Mouse (Mus musculus) right cerebral cortex, adult 18-20 months (tissue): ENCODE measurements at regions not wholly inside any gene's neighbourhood (a gene's known extent, or its start where the extent isn't known, plus 50 kb on each side); places are given as distances from the start of the nearest gene placed in this dataset.

Experiments used
- DNase-seq: peaks from one replicate; pipeline ENCODE4 v3.0.0; 2022; ENCODE audit warnings: mixed read lengths

DNA sequence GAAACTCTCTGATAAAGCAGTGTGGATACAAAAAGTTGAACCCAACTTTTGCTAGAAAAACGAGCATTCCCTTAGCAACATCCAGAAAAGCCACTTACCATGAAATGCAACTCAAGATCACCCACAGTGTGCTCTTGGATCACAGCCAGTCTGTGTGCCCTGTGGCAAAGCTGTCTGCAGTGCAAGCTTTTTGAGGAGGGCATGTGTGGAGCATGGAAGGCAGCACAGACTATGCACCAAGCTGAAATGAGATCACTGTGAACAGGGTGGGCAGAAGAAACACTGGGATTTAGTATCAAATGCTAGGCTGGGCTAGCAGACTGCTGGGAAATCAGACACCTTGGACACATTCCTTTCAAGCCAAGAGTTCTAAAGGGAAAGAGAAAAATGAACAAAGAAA, 162.4 kb downstream of the Sim1 start:
- DNase-seq: no peak

DNA sequence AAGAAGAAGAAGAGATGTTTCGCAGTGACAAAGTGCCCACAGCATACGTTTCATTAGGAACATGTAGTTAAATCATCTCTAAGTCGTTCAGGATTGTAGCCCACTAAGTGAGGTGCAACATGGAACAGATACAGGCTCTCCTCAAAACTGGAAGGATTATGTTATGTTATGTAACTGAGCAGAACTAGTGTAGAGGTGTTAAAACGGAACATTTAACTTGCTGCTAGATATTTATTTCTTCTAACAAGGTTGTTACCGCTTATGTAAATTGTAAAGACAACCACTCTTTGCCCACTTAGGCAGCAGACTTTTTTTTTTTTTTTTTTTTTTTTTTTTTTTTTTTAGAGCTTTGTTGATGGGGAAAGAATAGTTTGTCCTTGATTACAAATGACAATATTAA, 163.8 kb downstream of the Sim1 start:
- no peak for DNase-seq

DNA sequence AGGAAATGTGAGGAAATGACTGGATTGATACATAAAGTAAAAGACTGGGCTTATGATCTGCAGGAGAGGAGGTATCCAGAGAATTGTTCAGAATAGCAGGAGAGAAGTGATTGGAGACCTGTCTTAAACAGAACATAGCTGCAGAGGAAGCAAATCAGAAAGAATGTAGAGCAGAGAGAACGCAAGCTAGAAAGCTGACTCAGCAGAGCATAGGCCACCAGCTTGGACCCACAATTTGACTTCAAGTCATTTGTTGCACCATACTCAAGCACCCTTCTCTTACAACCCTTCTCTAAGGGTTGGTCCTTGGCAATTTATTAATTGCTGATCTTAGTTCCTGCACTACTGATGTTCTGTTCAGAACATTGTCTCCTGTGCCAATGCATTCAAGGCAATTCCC, 207.0 kb downstream of the Sim1 start:
- no peak for DNase-seq

DNA sequence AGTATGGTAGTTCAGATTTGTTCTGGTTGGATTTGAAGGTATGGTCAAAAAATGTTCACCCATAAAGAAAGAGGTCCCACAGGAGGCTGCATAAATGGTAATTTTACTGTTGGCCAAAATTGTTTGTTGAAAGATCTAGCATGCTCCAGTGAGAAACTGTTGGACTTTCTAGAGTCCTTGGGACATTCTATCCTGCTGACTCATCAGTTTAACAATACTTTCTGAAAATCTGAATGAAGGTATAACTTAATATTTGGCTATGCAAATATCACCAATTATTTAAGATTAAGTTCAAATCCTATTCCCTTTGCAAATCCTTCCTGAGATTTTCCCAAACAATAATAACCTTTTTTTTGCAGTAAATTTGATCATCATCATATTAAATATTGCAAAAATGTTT, 257.3 kb downstream of the Sim1 start:
- DNase-seq: no peak

DNA sequence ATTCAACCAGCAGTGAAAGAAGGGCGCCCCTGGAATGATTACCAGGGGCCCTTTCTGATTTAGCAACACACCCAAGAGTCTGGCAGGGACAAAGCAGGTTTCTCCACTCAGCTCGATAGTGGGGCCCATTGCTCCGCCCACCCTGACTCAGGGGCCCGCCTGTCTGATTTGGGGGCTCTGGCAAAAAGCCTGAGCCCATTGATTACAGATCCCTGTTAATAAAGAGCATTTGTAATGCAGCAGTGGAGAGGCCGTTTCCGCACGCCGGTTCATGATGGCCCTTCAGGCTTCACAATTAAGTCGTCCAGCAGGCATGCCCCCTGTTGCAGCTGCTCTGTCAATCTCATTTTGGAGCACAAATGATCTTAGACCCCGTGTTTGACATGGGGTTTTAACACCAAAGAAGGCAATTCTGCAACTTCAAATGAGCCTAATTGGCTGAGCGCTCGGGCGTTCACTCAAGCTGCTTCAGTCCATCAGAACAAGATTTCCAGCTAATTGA, 259.0 kb downstream of the Sim1 start:
- DNase-seq: peak; percentile 0

DNA sequence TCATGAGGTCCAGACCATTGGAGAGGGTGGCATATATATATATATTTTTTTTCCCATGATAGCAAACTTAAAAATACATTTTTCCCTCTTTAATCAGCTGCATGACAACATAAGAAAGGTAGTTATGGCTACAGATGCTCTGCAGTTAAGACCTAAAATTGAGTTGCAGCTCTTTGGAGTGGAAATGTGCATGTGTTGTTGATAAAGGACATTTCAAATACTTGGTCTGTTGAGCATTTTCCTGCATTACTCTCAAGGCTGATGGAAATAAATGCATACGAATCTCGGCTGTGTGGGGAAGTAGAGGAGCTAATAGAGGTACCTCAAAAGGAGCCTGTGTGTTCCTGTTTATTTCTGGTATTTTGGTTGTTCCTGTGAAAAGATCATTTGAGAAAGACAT, 259.5 kb downstream of the Sim1 start:
- DNase-seq: no peak

DNA sequence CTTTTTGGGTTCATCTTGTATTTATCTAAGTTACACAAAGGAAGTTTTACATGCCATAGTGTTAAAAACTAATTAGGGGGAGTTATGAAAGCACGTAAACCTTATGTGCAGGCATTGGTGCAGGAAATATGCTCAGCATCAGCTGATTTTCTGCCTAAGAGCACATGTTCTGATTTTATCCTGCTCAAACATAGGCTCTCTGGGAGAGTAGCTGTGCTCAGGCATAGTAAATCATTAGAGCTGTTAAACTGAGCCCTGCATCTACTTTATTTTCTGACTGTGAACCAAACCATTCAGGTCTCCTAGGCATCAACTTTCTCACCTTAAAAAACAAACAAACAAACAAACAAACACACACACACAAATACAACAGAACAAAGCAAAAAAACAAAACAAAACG, 260.2 kb downstream of the Sim1 start:
- no peak for DNase-seq

DNA sequence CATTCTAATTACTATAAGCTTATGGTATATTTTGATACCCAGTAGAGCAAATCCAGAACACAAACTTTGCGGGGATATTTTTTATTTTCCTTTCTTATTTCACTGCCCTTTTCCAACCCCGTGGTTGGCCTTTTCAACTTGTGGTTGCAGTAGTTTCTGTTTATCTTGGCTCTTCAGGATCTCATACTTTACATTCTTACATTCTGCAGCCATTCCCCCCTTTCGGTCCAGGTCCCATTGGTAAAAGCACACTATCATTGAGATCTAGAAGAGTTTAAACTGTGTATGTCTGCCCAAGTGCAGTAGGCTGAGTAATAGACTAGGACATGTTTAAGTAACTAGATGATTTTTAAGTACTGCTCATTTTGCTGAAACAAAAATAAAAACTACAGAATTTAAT, 279.1 kb downstream of the Sim1 start:
- DNase-seq: no peak

DNA sequence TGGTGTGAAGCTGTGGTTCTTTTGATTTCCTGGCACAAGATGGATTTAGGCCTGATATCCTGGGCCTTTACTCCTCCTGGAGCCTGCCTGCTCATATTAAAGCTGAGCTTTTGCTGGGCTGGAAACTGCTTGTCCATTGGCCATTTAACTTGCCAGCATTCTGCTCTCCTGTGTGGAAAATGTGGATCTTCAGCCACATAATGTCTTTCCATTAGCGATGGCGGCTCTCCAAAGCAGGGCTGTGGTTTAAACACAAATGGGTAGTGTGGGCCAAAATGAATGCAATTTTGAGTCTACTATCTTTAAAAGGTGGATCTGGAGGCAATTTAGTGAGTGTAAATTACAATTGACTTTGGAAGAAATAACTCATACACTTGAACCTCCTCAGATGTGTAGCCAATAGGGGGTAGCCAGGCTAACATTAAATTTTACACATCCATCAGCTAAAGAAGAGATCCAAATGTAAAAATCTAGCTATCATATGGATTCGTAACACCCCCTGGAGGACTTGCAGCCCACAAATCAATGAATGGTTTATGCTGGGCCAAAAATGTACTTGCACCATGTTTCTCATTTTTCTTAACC, 281.5 kb downstream of the Sim1 start:
- DNase-seq: no peak

DNA sequence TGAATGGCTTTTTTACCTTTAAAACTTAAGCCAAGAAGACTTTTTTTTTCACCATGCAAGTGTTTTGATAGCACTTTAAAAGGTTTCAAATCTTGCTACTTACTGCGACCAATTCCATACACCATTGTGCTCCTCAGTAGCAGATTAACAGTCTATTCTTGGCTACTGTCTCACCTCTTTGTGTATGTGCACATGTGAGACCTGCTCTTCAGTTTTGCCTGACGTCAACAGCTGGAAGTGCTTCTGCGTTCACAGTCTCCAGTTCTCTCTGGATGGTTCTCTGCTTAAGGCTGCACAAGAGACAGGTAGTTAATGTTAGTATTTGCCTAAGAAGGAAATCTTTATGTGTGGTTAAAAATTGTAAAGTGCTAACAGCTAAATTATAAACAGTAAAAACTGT, 282.1 kb downstream of the Sim1 start:
- no peak for DNase-seq

DNA sequence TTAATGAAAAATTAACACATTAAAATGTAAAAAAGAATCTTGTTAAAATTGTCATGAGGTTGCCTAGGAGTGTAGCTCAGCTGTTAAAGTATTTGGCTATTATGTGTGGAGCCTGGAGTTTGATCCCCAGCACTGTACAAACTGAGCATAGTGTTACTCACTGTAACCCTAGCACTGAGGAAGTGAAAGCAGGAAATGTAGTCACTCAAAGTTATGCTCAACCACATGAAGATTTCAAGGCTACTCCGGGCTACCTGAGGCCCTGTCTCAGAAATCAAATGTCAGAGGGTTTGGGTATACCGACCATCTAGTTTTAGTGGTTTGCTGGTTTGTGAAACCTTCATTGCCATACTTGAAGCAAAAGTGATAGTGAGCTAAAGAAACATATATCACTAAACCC, 287.2 kb downstream of the Sim1 start:
- no peak for DNase-seq

DNA sequence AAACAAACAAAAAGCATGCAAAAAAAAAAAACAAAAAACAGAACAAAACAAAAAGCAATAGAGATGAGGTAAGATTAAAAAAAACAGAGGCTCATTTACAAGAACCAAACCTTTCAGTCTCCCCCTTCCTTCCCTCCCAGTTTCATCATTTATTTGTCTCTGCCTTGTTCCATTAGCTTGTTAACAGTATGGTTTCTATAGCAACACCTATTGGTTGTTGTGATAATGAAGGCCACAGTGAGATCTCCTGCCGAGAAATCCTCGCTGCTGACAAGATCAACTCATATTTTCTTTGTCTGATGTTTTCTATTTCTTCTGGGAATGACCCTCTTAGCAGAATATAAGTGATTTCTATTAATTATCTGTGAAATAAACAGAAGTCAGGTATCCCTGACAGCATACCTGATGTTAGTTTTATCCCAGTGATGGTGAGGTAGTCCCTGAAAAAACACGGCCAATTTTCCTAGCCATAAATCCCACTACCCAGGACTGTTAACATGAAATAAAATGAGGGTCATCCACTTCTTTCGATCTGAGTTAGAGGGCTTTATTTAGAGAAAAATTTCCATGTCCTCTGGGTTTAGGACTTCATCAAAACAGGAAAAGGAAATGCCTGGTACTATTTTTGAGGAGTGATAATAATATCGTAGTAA, 288.9 kb upstream of the Gm49339 start:
- DNase-seq: no peak

DNA sequence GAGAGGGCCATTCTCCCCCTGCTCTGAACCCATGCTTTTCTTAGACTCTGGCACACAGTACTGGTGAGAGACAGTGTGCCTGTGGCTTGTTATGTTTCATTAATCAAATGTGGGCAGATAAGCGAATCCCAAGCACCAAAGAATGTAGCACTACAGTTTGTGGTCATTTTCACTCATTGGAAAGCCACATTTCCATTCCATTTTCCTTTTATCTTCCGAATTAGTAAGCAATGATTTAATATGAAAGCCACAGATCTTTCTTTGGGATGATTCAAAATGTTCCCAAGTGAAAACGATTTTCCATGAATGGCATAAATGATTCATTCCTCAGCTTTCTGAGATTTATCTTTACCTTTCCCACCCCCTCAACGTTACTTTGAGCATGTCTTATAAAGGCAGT, 260.9 kb upstream of the Gm49339 start:
- no peak for DNase-seq

DNA sequence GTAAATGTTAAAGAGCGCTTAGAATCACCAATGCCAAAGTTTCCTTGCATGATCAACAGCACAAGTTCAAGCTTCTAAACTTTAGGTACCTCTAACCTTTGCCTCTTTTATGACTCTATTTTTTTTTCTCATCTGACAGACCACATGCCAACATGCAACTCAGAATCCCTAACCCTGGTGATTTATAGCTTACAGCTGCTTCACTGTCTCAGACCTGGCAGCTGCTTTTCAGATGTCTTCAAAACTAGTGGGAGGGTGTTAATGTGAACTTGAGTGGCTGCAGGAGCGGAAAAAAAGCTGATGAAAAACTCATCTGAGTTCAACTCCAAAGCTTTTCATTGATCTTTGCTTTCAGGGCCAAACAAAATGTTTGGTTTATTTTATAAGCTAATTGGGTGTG, 246.8 kb upstream of the Gm49339 start:
- DNase-seq: no peak

DNA sequence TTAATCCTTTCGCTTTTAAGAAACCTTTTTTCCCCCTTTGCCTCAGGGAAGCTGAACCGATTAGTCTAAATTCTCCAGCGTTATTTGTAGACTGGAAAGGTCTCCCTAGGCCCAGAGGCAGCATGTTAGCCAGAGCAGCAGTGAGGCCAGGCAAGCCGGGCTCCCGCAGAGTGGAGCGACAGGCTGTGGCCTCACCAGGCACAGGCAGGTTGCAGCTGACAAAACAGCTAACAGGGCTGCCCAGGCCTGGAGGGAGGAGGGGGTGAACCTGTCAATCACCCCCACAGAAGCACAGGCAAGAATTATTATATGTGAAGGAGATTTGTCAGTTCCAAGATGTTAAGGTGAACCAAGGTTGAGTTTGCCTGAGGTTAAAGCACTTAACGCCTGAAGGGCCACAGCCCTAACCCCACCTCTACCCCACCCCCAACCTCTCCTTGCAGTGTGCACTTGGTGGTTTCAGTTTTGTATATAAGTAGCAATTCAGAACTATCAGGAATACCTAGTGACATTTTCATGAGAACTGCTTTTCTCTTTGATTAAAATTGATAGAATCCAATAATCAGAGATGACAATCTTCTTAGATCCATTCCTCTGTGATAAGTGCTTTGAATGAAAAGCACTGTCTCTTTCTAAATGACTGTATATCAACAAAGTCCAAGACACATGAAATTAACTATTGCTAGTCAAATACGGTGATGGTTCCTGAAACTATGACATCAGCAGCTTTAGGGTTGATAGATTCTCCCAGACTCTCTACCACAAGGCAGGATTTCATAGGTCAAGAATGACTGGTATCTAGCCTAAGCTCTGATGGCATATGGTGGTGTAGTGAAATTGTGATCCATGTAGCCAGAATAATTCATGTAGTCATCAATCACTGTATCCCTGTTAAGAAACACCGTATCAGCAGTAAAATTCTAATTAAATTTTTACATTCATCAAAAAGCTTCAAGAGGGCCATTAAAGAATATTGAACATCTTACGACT, 244.5 kb upstream of the Gm49339 start:
- DNase-seq: no peak

DNA sequence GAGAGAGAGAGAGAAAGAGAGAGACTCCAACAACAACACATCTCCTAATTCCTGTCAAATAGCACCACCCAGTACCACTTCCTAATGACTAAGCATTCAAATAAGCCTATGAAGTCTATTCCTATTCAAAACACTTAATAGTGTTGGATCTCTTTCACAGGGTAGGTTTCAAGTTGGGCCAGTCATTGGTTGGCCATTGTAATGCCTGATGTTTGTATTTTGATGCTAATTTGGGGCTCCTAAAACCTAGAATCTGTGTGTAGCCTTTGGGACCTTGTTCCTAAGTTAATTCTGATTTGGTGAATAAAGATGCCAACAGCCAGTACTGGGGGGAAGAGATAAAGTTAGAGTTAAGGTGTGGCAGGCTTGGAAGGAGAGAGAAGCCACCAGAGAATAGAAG, 242.3 kb upstream of the Gm49339 start:
- no peak for DNase-seq

DNA sequence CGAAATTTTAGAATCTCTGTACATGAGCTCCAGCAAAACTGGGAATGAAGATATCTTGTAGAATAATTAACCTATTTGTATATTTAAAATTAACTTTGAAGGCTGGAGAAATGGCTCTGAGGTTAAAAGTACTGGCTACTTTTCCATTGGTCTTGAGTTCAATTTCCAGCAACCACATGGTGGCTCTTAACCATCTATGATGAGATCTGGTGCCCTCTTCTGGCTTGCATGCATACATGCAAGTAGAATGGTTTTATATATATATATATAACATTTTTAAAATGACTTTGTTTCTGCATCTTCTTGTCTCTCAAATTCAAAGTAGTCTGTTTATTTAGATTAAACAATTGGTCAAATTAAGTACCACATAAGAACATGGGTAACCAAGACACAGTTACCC, 227.0 kb upstream of the Gm49339 start:
- no peak for DNase-seq

DNA sequence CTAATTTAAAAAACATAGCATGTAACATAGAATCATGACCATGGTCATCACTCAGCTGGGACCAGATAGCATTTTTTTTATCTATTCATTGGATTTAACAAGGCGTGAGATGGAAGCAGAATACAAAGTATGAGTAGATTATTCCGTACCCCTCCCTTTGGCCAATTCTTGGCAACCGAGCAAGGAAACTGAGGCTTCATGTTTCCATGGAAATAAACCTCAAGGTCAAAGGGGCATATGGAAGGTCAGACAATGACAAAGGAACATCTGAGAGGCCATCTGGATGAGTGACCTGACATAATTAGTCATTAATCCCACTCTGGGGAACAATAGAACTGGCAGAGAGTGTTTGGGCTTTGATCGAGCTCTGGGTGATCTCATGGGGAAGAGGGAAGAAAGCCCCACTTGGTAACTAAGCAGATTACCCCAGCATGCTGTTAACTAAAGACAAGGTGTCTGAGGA, 222.8 kb upstream of the Gm49339 start:
- DNase-seq: no peak

DNA sequence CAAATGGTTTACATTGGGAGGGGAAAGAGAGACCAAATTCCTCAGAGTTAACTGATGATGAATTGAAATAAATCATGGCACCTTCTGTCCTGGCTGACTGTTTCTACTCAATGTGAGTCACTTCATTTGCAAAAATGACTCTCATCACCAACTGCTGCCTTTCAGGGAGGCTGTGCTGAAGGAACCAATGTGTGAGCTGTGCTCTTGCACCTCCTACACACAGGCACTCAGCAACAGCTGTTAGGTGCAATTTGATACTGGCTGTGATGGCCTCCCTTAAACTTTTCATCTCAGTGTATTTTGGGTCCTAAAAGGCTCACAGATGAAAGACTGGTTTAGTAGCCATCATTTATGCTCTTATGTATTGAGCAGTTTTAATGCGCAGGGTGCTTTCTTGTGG, 209.0 kb upstream of the Gm49339 start:
- DNase-seq: peak; percentile 84

DNA sequence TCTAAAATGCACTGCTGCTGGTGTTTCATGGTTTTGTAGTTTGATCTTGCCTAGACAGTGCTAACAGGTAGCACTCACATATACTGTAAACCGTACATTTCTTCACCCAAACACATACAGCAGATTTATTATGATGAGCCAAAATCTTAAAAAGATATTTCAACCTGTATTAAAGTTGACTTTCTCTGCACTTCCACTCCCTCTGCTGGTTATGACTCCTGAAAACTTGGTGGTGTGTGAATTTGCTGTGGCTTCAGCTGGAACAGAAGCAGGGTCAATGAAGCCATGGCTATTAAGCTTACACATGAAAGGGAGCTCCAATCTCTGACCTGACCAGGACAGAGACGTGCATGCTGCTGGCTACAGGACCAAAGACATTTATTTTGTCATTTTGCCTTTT, 202.2 kb upstream of the Gm49339 start:
- no peak for DNase-seq

DNA sequence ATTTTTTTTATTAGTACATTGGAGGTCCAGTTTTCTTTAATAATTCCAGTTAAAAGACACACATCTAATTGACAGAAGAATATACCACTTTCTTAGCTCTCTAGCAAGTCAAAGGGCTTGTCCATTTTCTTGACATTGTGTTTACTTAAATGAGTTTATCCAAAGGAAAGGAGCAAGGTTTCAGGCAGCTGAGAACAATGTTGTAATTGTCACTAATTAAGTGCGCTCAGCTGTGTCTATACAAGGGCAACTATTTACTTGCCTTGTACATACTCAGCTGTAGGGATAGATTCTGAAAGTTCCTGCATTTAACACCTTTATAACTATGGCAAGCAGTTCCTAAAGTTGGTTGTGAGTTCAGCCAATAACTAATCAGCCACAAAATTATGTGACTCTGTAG, 198.0 kb upstream of the Gm49339 start:
- DNase-seq: no peak

DNA sequence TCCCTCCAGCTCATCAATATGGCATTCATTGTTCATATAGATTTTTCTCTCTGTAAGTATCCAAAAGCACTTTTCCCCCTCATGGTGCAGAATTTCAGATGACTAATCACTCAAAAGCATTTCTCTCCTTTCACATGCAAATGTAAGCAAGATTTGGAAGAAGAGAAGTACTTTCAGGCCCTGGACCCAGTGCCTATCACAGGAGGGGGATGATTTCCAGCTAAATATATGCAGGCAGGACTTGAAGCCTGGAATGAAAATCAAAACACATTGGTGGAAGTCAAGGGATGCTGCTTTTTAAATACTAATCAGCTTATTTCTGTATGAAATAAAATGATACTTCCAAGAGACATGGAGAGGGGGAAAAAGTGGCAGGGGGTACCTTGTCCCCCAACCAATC, 195.9 kb upstream of the Gm49339 start:
- no peak for DNase-seq

DNA sequence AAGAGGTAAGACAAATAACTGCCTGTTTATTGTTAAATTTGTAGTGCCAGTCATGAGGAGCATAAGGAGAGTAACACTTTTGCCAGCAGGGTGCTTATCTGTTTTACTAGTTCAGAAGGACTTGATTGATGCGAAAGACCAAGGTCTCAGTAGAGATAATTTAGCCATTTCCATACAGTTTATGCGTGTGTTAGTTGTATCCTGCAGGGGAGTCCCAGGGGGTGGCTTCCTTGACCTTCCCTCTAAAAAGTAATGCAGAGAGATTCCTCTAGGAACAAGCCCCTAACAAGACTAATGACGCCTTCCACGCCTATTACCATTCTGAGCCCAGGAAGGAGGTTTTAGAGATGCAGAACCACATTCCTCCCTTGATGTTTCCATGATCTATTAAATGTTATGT, 192.6 kb upstream of the Gm49339 start:
- DNase-seq: no peak
